Mouse (Mus musculus) gastrocnemius, postnatal 10 days (tissue): ENCODE measurements around the gene Fam189a1. TPM values are rescaled to one million over a fixed set of nuclear protein-coding genes. Genes with fewer than 3 reads are reported as not detected.

Experiments
- DNase-seq: peaks from one replicate; pipeline ENCODE4 v3.0.0; 2021; ENCODE audit warnings: mixed read lengths
- microRNA-seq, 2 experiments: library from miRNA; unstranded; fragments of <30 nt; microRNA quantifications; one replicate each; pipeline ENCODE4 v1.2.0; 2021
- total RNA-seq, 2 experiments: library from RNA; stranded (reverse); gene quantifications; 2 replicates each; pipeline ENCODE4 v1.2.3; 2021

Gene Fam189a1
- total RNA-seq, 2 experiments from 2014 or later: 0.11 to 0.56 TPM

DNA sequence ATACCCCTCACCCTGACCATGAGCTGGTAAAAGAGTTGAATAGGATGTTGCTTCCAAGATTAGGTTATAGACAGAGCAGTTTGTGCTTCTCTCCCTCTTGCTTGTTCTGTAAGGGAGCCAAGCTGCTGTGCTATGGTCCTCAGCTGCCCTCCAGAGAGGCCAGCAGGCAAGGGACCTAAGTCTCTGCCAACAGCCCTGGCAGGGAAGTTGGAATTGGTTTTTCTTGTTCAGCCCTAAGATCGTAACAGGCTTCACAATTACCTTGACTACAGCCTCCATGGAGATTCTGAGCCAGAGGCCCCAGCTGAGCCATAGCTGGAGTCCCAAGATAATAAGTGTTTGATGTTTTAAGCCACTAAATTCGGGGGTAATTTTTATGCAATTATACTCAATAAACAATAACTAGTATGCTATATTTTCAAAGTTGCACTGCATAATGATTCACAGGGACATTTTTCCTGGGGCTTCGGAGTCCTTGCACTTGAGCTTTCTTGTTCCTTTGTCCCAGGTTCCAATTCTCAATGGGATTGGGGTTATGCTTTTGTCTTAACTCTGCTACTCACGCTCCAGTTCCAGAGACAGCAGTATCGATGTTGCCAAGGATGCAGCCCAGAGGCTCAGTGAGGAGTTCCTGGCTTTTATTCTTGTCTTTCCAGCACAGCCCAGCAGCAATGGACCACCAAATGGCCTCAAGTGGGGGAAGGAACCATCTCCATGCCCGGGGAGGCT lies 430.2 kb downstream of the Fam189a1 start:
- no peak for DNase-seq

DNA sequence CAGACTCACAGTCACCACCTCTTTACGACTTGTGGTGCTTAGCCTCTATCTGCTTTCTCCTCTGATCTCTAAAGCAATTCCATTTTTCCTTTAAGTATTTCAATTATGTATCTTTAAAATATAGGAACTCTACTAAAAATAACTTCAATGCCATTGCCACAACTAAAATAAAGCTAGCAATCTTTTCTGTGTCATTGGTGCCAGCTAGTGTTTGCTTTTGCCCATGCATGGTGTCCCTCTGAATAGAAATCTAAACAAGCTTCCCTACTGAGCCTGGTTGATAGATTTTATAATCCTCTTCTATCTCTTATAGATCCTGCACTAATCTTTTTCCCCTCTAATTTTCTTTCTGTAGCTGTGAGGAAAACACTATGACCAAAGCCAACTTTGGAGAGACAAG lies 432.0 kb downstream of the Fam189a1 start:
- no peak for DNase-seq

DNA sequence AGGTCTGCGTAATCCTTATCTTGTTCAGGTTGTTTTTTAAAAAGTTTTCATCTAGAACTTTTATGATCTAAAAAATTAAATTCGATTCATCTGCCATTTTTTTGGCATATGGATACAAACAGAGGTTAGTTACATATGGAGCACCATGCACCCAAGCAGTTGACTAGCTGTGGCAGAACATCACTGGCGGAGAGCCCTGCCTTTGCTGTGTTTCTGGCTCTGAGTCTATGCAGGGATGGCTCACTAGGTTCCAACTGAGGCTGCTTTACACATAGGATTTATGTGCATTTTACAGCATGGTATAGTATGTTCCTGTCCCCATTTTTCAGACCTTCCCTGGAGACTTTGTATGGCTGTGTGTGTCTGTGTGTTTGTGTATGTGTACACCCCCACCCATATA lies 433.1 kb downstream of the Fam189a1 start:
- DNase-seq: no peak

DNA sequence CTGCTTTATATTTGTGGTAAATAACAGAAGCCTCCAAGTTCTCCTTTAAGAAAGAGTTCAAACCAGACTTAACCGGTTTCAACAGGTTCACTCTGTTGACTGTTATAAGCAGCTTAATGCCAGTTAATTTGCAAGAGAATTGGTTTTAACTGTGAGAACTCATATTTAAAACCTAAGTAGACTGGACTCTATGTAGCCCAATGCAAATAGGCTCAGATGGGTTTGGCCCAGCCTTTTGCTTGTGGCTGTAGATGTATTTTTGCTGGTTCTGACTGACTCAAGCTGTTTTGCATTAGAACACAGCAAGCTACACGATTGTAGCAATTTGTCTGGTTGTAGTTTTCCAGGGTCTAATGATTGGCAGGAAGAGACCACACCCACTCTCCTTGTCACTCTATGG lies 440.1 kb downstream of the Fam189a1 start:
- DNase-seq: no peak

DNA sequence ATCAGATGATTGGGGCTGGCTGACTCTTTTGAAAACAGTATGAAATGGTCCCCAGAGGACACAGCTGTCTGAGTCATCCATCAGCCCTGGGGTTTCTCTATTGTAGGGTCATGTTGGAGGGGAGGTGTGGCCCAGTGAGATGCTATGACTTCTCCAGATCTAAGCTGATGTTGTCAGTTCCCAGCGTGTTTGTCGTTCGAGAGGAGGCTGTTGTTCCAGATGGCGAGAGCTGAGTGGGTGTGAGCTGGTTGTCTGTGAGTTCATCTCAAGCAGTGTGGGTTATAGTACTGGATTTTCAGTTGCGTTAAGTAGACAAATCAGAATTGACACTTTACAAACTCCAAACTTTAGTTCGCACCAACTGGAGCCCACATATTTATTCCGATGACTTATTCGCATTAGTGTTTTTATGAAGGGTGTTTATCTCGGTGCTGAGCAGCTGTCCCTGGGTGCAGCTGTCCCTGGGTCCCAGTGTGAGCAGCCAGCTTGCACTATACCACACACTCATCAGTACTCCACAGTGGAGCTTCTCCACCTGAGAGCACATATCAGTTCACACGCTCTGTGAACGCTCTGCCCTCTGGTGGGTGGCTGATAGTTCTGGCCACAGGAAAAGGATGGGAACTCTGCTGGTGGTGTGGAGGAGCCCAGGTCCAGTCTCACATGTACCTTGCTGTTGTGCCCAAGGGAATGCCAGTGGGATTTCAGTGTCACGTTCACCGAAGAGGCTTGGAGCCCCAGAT lies 446.7 kb downstream of the Fam189a1 start:
- DNase-seq: no peak

DNA sequence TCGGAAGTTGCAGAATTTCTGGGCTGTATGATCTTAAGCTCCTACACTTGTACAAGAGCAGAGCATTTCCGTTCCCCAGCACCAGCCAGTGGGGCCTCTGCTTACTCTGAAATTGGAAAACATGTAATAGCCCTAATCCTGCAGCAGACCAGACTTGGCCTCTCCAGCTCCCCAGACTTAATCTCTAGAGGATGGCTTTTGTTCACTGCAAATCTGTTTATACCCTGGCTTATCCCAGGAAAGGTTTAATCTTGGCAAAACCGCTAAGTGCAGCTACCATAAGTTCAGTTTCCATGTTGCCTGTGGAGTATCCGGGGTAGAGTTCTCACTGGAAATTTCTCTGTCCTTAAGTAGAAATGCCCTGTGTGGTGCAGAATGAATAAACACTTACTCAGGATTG lies 448.2 kb downstream of the Fam189a1 start:
- DNase-seq: no peak

Small RNA genes lying within 50 kb of the gene (microRNA-seq; reads per million reads assigned to microRNA genes)
- 0 reads per million in 2 experiments for gene Gm25249
